Mouse (Mus musculus): ENCODE results near the gene Gm5934. TPM values are rescaled to one million over a fixed set of nuclear protein-coding genes. Genes with fewer than 3 reads are reported as not detected.
"Not testable (repeated sequence)": the region's sequence is repeated elsewhere in the genome, so short reads cannot be mapped to it uniquely, and the experiment has no call there.

Gm5934 gene
- polyA plus RNA-seq (2014; fragmentation: Nextera tagmentation; extraction: Ambion mirVana): not detected in 2 replicates

DNA sequence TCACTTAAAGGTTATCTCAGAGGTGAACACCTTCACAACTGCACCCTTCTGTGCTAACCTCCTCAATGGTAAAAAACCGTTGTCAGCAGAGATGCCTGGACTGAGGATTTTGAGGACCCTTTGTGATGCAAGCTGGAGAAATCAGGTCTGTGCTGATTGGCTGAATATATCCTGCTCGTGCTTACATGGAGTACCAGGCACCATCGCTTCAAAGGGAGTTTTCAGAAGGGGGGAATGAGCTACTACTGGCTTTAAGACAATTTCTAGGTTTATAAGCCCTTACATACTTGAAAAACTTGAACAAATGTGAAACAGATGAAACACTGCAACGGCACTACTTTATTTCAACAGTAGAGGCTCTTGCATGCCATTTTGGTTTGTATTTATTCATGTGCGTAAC is at the start of gene Gm5934:
Gene Gm5934 (minus strand): TSS at position 101 of the 400 bp plus-strand sequence.
- not testable (repeated sequence) for H3K27me3 ChIP-seq (ENCODE audit: insufficient read depth, low read length); H3K9me3 ChIP-seq (ENCODE audit: low read depth, low read length); H3K4me2 ChIP-seq; H3K27ac ChIP-seq (ENCODE audit: low read depth); H3K9ac ChIP-seq; ATAC-seq (ENCODE audit: insufficient read depth); DNase-seq; H3K4me3 ChIP-seq (ENCODE audit: low read depth, low read length); H3K36me3 ChIP-seq (ENCODE audit: insufficient read depth); H3K4me1 ChIP-seq (ENCODE audit: insufficient read depth)
- WGBS: 77% methylated on average over 5 of the region's 5 CpGs

Other genes starting within 250 kb of the Gm5934 start
- not detected in 2 replicates for gene Gm4297, start 74.1 kb upstream of the Gm5934 start, polyA plus RNA-seq (2014; fragmentation: Nextera tagmentation; extraction: Ambion mirVana)

Measured in lung, embryonic 14.5 days (tissue).